Mouse (Mus musculus): ENCODE data around the gene Hand1. TPM values are rescaled to one million over a fixed set of nuclear protein-coding genes. Genes with fewer than 3 reads are reported as not detected.
"Not testable (repeated sequence)": the region's sequence is repeated elsewhere in the genome, so short reads cannot be mapped to it uniquely, and the experiment has no call there.

The Hand1 gene
- polyA plus RNA-seq, 1 experiment from 2014 or later = 24.3 TPM

- Histone ChIP-seq H3K36me3 (no peaks in the 10 kb centered on the region), H3K27ac (replicated peaks) (0 out of 2 replicates have a peak overlapping the region, but pooled peaks have one; percentile 21), H3K4me1 (peaks cover 11% of the 10 kb centered on the region), H3K9me3 (no peaks in the 10 kb centered on the region), H3K4me2 (no peak overlapping the region), H3K27me3 (replicated peaks) (peaks cover 30% of the 10 kb centered on the region), H3K9ac (no peak overlapping the region), H3K4me3 (no peak overlapping the region)
- no peak for ATAC-seq (ENCODE audit: extremely low read depth, insufficient number of reproducible peaks, low FRiP score, low TSS enrichment)
- 31% methylated on average over 7 of the region's 7 CpGs for WGBS
Observed at GRCm38 (mm10) chr11:57847396-57847795, 14.8 kb upstream of the Hand1 start.

GRCm38 (mm10) chr11:57846421-57847363, 14.1 kb upstream of the Hand1 start:
- not testable (repeated sequence) for H3K9ac ChIP-seq; H3K4me3 ChIP-seq; H3K4me2 ChIP-seq; H3K36me3 ChIP-seq; ATAC-seq (ENCODE audit: extremely low read depth, insufficient number of reproducible peaks, low FRiP score, low TSS enrichment); H3K9me3 ChIP-seq
- Histone ChIP-seq H3K4me1 (peaks cover 11% of the 10 kb centered on the region), H3K27ac (replicated peaks) (0 out of 2 replicates have a peak overlapping the region, but pooled peaks have one; percentile 21), H3K27me3 (replicated peaks) (peaks cover 33% of the 10 kb centered on the region)
- WGBS = 68% methylated on average over 9 of the region's 9 CpGs

DNA sequence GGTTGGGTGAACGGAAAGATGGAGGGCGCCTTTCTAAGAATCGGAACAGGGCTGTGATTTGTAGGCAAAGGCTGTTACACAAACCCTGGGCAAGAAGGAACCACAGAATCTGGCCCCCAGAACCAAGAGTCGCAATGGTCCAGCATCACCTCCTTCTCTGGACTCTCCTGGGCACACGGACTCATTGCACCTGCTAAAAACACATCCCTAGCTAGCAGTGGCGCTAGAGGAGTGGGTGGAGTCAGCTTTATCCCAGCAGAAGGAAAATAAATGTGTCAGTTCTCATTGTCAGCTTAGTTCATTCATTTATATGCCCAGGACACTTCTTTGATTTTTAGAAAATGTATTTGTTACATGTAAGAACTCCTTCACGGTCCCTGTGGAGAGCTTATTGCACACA, 8.8 kb upstream of the Hand1 start:
- Histone ChIP-seq H3K27ac (replicated peaks) (no peak overlapping the region), H3K9ac (no peak overlapping the region), H3K4me3 (no peak overlapping the region), H3K4me2 (0 out of 2 replicates have a peak overlapping the region, but pooled peaks have one; percentile 1), H3K36me3 (no peaks in the 10 kb centered on the region), H3K27me3 (replicated peaks) (peaks cover 64% of the 10 kb centered on the region), H3K4me1 (peaks cover 10% of the 10 kb centered on the region), H3K9me3 (no peaks in the 10 kb centered on the region)
- 44% methylated on average over 7 of the region's 7 CpGs for WGBS
- ATAC-seq (ENCODE audit: extremely low read depth, insufficient number of reproducible peaks, low FRiP score, low TSS enrichment) = no peak

DNA sequence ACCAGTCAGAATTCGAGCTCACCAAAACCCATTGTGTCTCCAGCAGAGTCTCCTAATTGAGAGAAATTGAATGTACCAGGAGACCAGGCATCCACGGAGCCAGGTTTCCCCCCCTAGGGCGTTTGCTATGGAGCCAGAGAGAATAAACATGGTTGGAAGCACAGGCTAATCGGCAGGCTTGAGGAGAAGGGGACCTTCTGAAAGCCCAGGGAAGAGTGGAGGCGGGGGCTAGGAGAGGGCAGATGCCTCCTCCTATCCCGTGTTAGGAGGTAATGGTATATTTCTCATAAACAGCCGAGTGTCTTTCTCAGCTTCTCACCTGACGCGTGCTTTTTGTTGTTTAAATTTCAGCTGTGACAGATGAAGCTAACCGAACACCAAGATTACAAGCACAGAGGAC, 8.4 kb upstream of the Hand1 start:
- no peak overlapping the region for H3K9ac ChIP-seq
- H3K9me3 ChIP-seq = no peaks in the 10 kb centered on the region
- no peak for ATAC-seq (ENCODE audit: extremely low read depth, insufficient number of reproducible peaks, low FRiP score, low TSS enrichment)
- 38% methylated on average over 10 of the region's 10 CpGs for WGBS
- H3K36me3 ChIP-seq = no peaks in the 10 kb centered on the region
- H3K27me3 ChIP-seq (replicated peaks) = peaks cover 68% of the 10 kb centered on the region
- H3K4me1 ChIP-seq = peaks cover 14% of the 10 kb centered on the region
- no peak overlapping the region for H3K4me3 ChIP-seq
- H3K4me2 ChIP-seq = 0 out of 2 replicates have a peak overlapping the region, but pooled peaks have one; percentile 1
- H3K27ac ChIP-seq (replicated peaks) = no peak overlapping the region

GRCm38 (mm10) chr11:57837861-57838680, 5.5 kb upstream of the Hand1 start:
- no peak for ATAC-seq (ENCODE audit: extremely low read depth, insufficient number of reproducible peaks, low FRiP score, low TSS enrichment)
- Histone ChIP-seq H3K27me3 (replicated peaks) (peaks cover 94% of the 10 kb centered on the region), H3K36me3 (no peaks in the 10 kb centered on the region), H3K4me1 (peaks cover 28% of the 10 kb centered on the region), H3K4me2 (no peak overlapping the region), H3K4me3 (no peak overlapping the region), H3K27ac (replicated peaks) (no peak overlapping the region), H3K9me3 (no peaks in the 10 kb centered on the region), H3K9ac (peak overlapping the region; percentile 33; the same call in 1 of the 2 replicates)
- 27% methylated on average over 22 of the region's 22 CpGs for WGBS

- H3K27me3 ChIP-seq (replicated peaks) = peaks cover 98% of the 10 kb centered on the region
- H3K4me2 ChIP-seq = peak overlapping the region; percentile 67
- WGBS = 3% methylated on average over 38 of the region's 38 CpGs
- peaks cover 36% of the 10 kb centered on the region for H3K4me1 ChIP-seq
- peak overlapping the region; percentile 73 for H3K9ac ChIP-seq
- H3K9me3 ChIP-seq = no peaks in the 10 kb centered on the region
- no peaks in the 10 kb centered on the region for H3K36me3 ChIP-seq
- ATAC-seq (ENCODE audit: extremely low read depth, insufficient number of reproducible peaks, low FRiP score, low TSS enrichment) = no peak
- H3K27ac ChIP-seq (replicated peaks) = peak overlapping the region; percentile 48
- peak overlapping the region; percentile 38 for H3K4me3 ChIP-seq
Observed at GRCm38 (mm10) chr11:57836872-57837680, 4.5 kb upstream of the Hand1 start.

- Histone ChIP-seq H3K9me3 (no peaks in the 10 kb centered on the region), H3K36me3 (no peaks in the 10 kb centered on the region), H3K9ac (peak overlapping the region; percentile 73), H3K4me3 (peak overlapping the region; percentile 38), H3K27ac (replicated peaks) (peak overlapping the region; percentile 48), H3K27me3 (replicated peaks) (peaks cover 99% of the 10 kb centered on the region), H3K4me1 (peaks cover 36% of the 10 kb centered on the region), H3K4me2 (peak overlapping the region; percentile 67)
- WGBS = 21% methylated on average over 9 of the region's 9 CpGs
- no peak for ATAC-seq (ENCODE audit: extremely low read depth, insufficient number of reproducible peaks, low FRiP score, low TSS enrichment)
Observed at GRCm38 (mm10) chr11:57836401-57836800, 3.8 kb upstream of the Hand1 start.

GRCm38 (mm10) chr11:57835931-57836330, 3.3 kb upstream of the Hand1 start:
- Histone ChIP-seq H3K4me3 (no peak overlapping the region), H3K4me1 (peaks cover 36% of the 10 kb centered on the region), H3K9me3 (no peaks in the 10 kb centered on the region), H3K9ac (peak overlapping the region; percentile 73; the same call in 1 of the 2 replicates), H3K36me3 (no peaks in the 10 kb centered on the region), H3K27me3 (replicated peaks) (peaks cover 99% of the 10 kb centered on the region), H3K4me2 (peak overlapping the region; percentile 67; the same call in 1 of the 2 replicates), H3K27ac (replicated peaks) (peak overlapping the region; percentile 48; the same call in 1 of the 2 replicates)
- WGBS = 27% methylated on average over 3 of the region's 3 CpGs
- no peak for ATAC-seq (ENCODE audit: extremely low read depth, insufficient number of reproducible peaks, low FRiP score, low TSS enrichment)

DNA sequence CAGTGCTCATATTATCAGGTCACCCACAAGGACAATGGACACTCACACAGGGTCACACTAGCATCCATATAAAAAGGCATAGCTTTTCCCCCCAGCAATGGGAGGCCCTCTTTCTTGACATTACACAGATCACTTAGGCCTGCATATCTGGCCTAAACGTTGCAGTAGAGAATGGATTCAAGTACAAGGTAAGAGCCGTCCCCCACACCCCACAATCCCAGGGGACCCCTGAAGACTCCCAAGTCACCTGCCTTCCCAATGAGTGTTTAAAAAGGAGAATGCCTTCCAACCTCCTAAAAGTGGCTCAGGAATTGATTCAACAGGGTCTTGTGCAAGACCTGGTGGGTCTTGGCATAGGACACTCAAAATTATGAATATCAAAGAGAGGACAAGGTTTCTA, 2.7 kb upstream of the Hand1 start:
- H3K27ac ChIP-seq (replicated peaks) = 0 out of 2 replicates have a peak overlapping the region, but pooled peaks have one; percentile 48
- 21% methylated on average over 2 of the region's 2 CpGs for WGBS
- H3K9ac ChIP-seq = no peak overlapping the region
- peaks cover 36% of the 10 kb centered on the region for H3K4me1 ChIP-seq
- H3K27me3 ChIP-seq (replicated peaks) = peaks cover 99% of the 10 kb centered on the region
- H3K4me3 ChIP-seq = no peak overlapping the region
- no peaks in the 10 kb centered on the region for H3K9me3 ChIP-seq
- H3K36me3 ChIP-seq = no peaks in the 10 kb centered on the region
- ATAC-seq (ENCODE audit: extremely low read depth, insufficient number of reproducible peaks, low FRiP score, low TSS enrichment) = no peak
- H3K4me2 ChIP-seq = peak overlapping the region; percentile 4; the same call in 1 of the 2 replicates

DNA sequence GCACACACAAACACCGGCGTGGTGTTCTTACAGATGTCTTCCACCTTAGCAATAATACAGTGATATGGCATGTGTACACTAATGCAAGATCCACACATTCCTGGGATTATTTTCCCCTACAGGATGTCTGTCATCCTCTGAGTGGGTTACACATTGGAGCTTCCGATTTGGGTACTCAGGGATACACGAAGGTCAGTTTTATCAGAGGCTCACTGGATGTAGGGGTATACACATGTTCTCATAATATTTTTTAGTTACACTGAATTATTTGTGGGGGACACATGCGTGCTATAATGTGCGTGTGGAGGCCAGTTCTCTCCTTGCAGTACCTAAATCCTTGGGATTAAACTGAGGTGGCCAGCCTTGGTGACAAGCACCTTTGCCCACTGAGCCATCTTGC, 1.4 kb upstream of the Hand1 start:
- Histone ChIP-seq H3K9ac (peak overlapping the region; percentile 80), H3K36me3 (no peaks in the 10 kb centered on the region), H3K9me3 (no peaks in the 10 kb centered on the region), H3K27ac (replicated peaks) (peak overlapping the region; percentile 86), H3K27me3 (replicated peaks) (peaks cover 99% of the 10 kb centered on the region), H3K4me3 (peak overlapping the region; percentile 42), H3K4me2 (peak overlapping the region; percentile 76), H3K4me1 (peaks cover 40% of the 10 kb centered on the region)
- ATAC-seq (ENCODE audit: extremely low read depth, insufficient number of reproducible peaks, low FRiP score, low TSS enrichment) = no peak
- 22% methylated on average over 6 of the region's 6 CpGs for WGBS
